Mouse (Mus musculus) cerebellum, adult (tissue): Measurements from ENCODE around the gene Ceacam10.
A peak's percentile ranks its signal among the peaks of the same experiment; 100 is the strongest.
"Not testable (repeated sequence)": the region's sequence is repeated elsewhere in the genome, so short reads cannot be mapped to it uniquely, and the experiment has no call there.

Experiments used
- ATAC-seq: cut with Nextera tagmentation; 2 replicates; pipeline ENCODE4 v1.9.2; 2017; ENCODE audit warnings: mild to moderate bottlenecking, moderate library complexity, mixed read lengths; ENCODE audit not compliant: insufficient number of reproducible peaks, low FRiP score, low TSS enrichment

The Ceacam10 gene

DNA sequence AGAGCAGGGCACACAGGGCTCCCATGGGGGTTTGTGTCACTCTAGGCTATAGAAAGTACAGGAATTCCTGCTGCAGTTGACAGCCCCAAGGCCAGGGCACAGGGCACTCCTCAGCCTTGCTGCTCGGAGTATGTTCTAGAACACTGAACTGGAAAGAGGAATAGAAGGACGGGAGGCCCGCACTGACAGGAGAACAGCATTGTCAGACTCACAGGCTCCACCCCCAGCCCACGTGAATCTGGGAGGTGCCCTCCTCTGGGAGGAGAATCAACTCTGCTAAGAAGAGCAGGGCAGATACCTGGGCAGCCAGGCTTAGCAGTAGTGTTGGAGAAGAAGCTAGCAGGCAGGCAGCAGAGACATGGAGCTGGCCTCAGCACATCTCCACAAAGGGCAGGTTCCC, at the start of gene Ceacam10:
Gene Ceacam10 (plus strand): TSS at position 289 of the 400 bp plus-strand sequence.
- ATAC-seq = not testable (repeated sequence)

DNA sequence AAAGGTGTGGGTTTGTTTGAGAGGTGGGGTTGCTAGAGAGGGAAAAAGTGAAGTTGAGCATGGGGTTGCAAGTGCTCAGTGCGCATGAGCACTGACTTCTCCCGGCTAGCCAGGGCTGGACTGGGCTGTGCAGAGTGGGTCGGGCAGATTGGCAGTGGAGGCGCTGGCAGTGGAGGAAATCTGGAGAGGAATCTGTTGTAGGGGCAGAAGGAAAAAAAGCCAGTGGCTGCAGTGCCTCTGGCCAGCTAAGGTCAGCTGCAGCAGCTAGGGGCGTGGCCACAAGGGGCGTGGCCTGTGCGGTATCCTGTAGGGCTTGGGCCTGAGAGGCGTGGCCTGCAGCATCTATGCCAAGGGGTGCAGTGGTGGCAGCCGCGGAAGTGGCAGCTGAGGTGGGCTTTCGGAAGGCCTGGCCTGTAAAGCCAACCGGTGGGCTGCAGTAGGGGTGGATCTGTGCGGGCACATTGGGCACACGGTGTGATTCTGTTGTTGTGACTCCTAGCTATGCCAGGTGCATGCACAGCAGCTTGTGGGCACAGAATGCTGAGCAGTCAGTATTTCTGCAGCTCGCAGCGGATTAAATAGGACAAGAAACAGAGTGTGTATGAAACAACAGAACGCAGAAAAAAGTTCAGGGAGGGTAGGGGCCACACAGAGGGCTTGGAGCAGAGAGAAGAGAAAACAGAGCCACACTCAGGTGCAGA, 40.9 kb upstream of the Ceacam10 start:
- no peak for ATAC-seq

DNA sequence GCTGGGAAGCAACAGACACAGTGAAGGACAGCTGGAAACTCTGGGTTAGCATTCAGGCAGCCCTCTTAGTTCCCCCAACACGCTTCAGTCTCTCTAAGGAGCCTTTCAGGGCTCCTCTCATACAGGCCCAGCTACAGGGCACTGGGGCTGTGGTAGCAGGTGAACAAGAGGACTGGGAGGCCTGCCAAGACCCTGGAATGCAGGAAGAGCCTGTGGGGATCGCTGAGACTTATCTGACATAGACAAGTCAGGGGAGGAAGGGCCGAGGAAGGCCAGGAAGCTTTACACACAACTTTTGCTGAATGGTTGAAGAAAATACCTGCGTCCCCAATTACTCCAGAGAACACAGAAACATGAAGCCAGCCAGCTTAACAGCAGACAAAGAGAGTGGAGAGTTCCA, 26.3 kb upstream of the Ceacam10 start:
- no peak for ATAC-seq

DNA sequence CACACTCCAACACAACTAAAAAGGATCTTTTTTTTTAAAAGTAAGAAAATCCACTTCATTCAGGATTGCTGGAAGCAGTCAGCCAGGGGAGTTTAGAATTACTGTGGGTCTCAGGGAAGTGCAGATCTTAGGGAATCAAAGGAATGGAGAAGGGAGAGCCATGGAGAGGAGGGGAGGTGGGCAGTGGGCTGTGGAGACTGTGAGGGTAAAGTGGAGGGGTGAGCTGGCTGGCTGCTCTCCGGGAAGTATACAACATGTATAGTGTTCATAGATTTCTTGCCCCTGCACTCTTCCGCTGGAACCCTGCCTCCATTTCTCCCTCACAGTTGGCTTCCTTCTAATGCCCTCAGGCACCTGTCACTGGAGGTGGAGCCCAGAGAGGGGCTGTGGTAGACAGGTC, 25.4 kb upstream of the Ceacam10 start:
- no peak for ATAC-seq

DNA sequence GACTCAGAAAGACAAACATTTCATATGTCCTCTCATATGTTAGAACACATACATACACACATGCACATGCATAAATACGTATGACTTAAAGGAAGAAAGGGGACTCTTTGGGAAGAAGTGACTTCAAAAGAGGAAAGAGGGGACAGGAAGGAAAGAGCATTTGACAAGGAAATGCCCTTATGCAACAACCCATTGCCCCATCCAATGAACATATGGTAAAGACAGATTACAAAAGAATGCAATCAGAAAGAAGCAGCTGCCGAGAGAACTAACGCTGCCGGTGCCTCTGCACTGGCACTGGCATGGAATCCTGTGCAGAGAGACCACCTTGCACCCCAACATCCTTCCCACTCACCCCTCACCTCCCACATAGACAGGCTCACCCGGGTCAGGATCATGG, 23.5 kb upstream of the Ceacam10 start:
- ATAC-seq = no peak

DNA sequence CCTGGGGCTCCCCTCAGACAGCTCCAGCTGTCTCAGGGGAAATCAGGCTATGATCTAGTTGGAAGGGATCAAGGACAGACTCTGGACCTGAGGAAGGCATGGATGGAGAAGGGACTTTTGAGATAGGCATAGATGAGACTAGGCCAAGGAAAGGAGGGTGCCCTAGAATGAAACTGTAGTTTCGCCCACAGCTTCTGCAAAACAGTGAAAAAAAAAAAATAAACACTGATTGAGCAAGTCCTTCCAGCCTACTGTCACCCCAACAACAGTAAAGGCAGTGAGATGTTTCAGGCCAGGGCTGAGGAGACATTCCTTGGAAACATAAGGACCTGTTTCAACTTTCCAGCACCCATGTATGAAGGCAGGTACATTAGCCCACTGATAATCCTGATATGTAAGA, 18.5 kb upstream of the Ceacam10 start:
- ATAC-seq = no peak

DNA sequence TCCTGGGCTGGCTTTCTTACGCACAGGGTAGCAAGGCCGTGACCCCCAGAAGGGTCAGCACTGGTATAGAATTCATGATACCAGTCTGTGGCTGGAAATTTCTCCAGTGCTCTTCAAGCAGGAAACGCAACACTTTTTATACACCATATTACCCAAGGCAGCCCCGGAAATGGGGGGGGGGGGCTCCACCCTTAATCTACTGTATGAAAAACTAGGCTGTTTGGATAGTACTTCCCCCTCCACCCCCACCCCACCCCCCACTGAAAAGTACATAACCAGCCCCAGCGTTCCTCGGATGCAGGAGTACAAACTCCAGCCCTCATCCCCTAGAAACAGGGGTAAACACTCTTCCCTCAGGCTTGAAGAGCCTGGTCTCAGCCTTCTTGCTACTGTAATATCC, 16.8 kb upstream of the Ceacam10 start, which contains the start of gene Cd177:
Gene Cd177 (minus strand): TSS at position 101 of the 400 bp plus-strand sequence.
- no peak for ATAC-seq

DNA sequence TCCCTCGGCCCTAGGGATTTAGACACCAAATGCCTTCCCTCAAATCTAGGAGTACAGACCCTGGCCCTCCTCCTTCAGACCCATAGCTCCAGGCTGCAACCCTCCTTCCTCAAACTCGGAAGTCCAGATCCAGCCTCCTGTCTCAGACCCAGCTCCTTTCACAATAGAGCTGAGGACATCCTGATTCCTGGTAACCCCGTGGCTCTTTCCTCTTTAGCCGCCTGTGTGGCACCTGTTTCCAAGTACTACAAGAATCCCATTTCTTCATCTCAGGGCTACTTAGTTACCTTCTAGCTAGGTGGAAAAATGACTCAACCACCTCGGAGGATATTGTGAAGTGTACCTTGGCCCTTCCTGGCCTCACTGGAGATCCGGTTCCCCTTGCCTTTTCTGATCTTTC, 15.8 kb upstream of the Ceacam10 start:
- ATAC-seq = no peak

DNA sequence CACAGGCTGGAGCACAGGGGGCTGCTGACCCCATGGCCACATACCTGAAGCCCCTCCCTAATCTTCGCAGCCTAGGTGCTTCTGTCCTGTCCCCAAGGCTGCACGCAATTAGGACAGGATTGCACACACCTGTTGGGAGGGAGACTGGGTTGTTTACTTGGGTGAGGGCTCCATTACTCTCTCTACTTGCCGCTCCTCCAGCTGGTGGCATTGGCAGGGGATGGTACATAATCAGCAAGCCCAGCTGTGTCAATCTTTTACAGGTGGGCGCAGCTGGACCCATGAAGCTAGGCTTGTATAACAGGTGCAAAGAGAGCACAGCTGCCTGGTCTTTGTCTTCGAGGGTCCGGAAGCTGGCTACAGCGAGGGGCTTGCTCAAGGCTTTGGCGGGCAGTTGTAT, 14.4 kb upstream of the Ceacam10 start:
- no peak for ATAC-seq

DNA sequence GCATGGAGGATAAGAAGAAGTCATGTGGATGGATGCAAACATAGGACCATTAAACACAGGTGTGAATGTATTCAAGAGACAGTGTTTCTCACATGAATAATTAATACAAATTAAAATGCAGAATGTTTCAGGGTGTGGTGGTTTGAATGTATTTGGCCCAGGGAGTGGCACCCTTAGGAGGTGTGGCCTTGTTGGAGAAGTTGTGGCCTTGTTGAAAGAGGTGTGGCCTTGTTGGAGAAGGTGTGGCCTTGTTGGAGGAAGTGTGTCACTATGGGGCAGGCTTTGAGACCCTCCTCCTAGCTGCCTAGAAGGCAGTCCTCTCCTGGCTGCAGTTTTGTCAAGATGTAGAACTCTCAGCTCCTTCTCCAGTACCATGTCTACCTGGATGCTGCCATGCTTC, 5.6 kb upstream of the Ceacam10 start:
- ATAC-seq = no peak

DNA sequence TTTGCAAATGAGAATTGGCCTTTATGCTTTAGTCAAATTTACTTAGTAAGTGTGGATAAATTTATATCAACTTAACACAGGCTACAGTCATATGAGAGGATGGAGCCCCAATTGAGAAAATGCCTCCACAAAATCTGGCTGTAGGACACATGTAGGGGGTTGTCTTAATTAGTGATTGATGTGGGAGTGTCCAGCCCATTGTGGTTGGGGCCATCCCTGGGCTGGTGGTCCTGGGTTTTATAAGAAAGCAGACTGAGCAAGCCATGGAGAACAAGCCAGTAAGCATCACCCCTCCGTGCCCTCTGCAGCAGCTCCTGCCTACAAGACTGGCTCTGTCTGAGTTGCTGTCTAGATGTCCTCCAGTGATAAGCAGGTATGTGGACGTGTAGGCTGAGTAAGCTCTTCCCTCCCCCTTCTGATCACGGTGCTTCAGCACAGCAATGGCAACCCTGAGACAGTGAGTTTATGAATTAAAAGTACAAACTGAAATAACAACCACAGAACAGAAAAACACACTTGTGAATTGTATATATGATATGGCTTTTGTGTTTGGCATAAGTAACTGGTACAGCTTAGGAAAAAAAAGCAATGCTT, 3.0 kb upstream of the Ceacam10 start:
- ATAC-seq = no peak

DNA sequence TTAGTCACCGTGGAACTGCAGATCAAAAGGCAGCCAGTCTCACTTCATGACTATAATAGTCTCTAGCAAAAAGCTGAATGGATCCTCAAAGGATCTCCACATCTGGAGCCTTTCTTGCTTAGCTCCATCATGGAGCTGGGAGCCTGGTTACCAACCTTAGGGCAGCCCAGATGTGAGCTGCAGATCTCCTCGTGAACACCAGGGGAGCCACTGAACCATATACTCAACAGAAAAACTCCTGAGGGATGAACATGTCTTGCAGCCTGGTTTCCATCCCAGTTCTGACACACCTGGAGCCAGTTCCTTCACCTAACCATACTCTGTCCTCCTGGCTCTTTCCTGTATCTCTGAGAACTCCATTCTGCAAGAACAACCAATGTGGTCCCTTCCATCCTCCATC, 861 bp upstream of the Ceacam10 start:
- ATAC-seq = no peak

DNA sequence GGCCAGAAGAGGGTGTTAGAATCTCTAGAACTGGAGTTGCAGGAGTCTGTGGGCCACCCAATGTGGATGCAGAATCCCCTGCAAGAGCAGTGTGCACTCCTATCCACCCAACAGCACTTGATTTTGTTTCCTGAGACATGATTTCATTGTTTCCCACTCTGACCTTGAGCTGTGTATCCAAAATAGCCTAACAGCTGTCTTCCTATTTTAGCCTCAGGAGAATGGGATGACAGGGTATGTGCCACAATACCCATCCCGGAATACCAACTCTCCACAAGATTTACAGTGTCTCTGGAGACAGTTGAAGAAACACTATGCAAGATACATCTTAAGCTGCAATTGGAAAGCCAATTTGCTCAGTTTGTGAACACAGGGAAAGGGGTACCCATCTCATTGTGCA, 20.9 kb downstream of the Ceacam10 start:
- no peak for ATAC-seq

DNA sequence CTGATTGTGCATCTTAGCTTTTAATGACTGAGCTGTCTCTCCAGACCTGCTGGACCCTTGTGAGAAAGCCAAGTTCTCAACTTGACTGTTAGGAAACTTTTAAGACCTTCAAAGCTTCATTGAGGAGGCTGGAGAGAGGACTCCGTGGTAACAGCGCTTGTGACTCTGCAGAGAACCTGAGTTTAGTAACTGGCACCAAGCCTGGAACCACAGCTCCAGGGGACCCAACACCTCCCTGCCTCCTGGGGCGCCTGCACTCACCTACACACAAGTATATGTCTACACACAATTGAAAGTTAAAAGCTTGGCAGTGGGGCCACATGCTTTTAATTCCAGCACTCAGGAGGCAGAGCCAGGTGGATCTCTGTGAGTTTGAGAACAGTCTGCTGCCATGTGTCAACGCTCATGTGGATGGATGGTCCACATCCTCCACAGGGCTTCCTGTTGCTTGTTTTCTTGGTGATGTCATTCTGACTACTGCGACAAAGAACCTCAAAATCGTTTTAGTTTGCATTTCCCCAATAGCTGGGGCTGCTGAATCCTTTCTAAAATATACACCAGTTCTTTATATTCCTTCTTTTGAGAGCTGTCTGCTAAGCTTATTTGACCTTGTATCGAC, 25.3 kb downstream of the Ceacam10 start:
- ATAC-seq = no peak

DNA sequence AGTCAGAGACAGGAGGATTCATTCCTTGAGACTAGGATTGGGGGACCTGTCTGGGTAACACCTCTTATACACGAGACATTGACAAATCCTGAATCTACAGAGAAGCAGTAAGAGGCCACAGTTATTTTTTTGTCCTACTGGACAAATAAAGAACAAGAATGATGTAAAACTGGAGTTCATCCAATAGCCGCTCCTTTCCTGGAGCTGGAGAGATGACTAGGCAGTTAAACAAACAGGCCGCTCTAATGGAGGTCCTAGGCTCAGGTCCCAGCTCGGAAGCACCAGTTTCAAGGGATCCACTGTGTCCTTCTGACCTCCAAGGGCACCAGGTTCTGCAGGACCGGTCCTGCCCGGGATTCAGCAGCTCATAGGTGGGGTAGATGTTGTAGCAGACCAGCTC, 27.8 kb downstream of the Ceacam10 start:
- ATAC-seq = no peak

DNA sequence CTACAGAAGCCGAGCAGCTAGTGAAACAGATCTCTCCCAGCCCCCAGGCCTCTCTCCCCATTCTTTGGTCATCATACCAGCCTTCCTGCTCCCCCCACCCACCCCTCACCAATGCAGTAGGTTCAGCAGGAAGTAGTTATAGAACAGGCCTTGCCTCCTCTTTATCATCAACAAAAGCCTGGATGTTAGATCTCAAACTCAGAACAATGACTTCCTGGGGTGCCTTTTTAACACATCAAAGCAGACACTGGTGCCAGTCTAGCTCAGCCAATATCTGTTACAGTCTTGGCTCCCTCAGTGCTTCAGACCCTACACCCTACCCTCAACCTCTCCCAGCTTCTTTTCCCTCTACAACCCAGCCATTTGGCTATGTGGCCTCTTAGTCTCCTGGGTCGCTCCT, 32.0 kb downstream of the Ceacam10 start:
- no peak for ATAC-seq

DNA sequence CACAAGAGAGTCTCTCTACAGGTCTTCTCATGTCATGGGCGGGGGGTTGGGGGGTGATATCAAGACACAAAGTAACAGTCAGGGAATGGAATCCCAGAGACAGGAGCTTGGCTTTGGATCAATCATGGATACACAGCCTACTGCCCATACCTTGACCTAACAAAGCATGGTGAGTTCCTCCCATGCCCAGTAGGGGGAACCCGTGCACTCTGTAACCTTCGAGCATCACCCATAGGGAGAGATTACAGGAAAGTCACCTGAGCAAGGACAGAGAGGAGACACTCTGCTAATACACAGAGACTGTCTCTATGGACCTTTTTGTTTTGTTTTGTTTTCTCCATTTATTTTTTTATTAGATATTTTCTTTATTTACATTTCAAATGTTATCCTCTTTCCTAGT, 40.5 kb downstream of the Ceacam10 start:
- peak; percentile 83; the same call in 1 of the 2 replicates for ATAC-seq

DNA sequence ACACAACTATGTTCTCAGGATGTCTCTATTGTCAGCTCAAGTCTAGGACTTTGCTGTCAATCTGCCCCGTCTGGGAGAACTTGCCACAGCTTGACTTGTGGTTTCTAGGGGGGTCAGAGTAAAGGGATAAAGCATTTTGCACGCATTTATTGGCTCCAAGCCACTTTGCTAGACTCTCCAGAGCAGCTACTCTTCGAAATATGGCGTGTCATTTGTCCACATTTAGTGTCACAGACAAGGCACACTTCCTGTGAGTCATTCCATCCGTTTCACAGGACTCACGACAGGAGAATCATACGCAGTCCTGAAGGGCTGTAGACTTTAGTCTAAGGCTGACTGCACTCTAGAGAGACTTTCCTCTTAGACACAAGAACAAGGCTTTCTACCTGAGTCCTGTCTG, 47.4 kb downstream of the Ceacam10 start:
- no peak for ATAC-seq

DNA sequence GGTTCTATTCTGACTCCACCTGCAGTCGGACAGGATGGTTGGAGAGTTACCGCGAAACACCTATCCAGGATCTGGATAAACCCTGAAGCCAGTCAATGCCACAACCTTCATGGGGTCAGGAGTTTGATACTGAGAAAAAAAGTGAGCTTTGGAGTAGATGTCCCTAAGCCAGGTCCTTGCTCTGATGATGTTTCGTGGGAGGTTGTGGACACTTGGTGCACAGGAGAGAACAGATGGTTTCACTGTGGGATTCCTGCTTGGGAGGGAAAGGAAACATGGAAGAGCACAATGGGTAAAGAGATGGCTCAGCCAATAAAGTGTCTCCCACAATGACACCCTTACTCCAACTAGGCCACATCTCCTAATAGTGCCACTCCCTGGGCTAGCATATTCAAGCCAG, 50.2 kb downstream of the Ceacam10 start:
- ATAC-seq = peak; percentile 84; the same call in 1 of the 2 replicates
